ENCODE assay signal across 8 mouse cellular contexts in the genomic region with DNA sequence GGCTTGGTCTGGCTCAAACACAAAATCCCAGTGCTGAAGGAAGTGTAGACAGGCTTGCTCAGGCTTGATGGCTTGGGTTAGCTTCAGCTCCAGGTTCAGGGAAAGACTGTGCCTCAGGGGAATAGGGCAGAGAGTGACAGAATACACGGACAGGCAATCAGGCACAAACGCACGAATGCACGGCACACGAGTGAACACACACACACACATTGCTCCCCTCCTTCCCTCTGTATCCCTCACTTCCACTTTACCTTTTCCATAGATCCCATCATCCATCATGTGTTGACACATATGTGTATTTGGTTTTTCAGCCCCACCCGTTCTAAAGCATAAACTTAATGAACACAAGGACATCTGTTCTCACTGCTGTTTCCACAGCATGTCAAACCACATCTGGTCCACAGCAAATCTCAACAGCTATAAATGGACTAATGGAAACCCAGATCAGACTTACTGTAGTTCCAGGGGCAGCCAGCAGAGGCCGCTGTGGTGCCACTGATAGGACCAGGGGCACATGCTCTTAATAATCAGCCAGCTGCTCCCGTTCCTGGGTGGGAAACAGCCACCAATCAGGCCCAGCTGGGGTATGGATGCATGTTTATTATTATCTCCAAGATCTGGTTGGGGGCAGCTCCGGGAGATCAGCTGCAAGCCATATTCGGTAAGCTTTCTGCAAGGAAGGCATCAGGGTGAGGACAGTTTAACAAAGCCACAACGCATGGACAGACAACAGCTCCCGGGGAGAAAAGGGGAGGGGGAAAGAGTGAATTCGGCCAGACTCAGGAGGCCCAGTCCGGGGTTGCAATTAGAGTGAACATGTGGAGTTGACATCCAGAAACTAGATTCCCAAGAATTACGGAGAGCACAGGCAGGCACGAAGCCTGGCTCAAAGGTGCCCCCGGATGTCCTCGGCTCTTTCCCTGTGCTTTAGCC. TPM values are rescaled to one million over a fixed set of nuclear protein-coding genes. Genes with fewer than 3 reads are reported as not detected.
A peak's percentile ranks its signal among the peaks of the same experiment; 100 is the strongest.
DNase-seq lines count a peak whose midpoint lies in the region; ATAC-seq lines count a peak whose summit lies in the region.

No protein-coding gene starts in this region.

- no peak overlapping the region for H3K9ac ChIP-seq in heart, embryonic 15.5 days
- no peak overlapping the region for H3K9ac ChIP-seq in liver, embryonic 12.5 days
- H3K9ac ChIP-seq in neural tube, embryonic 11.5 days (ENCODE audit: low read length): peak overlapping the region; percentile 14; the same call in 1 of the 2 replicates
- H3K9ac ChIP-seq in stomach, embryonic 16.5 days (ENCODE audit: low read length): peak overlapping the region; percentile 51

- DNase-seq in CD4-positive helper T cell, adult 2 months (ENCODE audit: low read depth, low spot score): peak; percentile 73
- DNase-seq in c-Kit-negative CD71-positive TER-119-positive erythroid progenitor cells, embryonic 14.5 days (ENCODE audit: low read depth, low spot score): peak; percentile 65
- peak; percentile 91 for DNase-seq in forebrain, embryonic 10.5 days (ENCODE audit: extremely low spot score, low spot score)
- DNase-seq in kidney, postnatal 14 days: peak; percentile 81
- peak; percentile 93 for DNase-seq in neural tube, embryonic 11.5 days (ENCODE audit: low spot score)

- H3K36me3 ChIP-seq in forebrain, embryonic 10.5 days (replicated peaks): no peaks in the 10 kb centered on the region
- H3K36me3 ChIP-seq in heart, embryonic 15.5 days: no peaks in the 10 kb centered on the region
- no peaks in the 10 kb centered on the region for H3K36me3 ChIP-seq in liver, embryonic 12.5 days
- no peaks in the 10 kb centered on the region for H3K36me3 ChIP-seq in neural tube, embryonic 11.5 days (ENCODE audit: control insufficient read depth, insufficient read depth, low read length)
- no peaks in the 10 kb centered on the region for H3K36me3 ChIP-seq in stomach, embryonic 16.5 days (ENCODE audit: control insufficient read depth, insufficient read depth, low read length)

- no peak; the same call in 1 of the 2 replicates for ATAC-seq in heart, embryonic 15.5 days (replicated peaks; ENCODE audit: insufficient number of reproducible peaks, insufficient read depth, low FRiP score, low read depth)
- no peak for ATAC-seq in liver, embryonic 12.5 days
- peak; percentile 61 for ATAC-seq in neural tube, embryonic 11.5 days (ENCODE audit: insufficient read depth, low FRiP score, low TSS enrichment)
- peak; percentile 77; the same call in 1 of the 2 replicates for ATAC-seq in stomach, embryonic 16.5 days (ENCODE audit: insufficient read depth, low FRiP score)

- peaks cover 30% of the 10 kb centered on the region for H3K27me3 ChIP-seq in forebrain, embryonic 10.5 days (ENCODE audit: poor library complexity, severe bottlenecking)
- 0 out of 2 replicates have a peak, but pooled peaks cover 6% of the 10 kb centered on the region for H3K27me3 ChIP-seq in heart, embryonic 15.5 days
- H3K27me3 ChIP-seq in liver, embryonic 12.5 days (replicated peaks): peaks cover 10% of the 10 kb centered on the region; the same call in 1 of the 2 replicates
- no peaks in the 10 kb centered on the region for H3K27me3 ChIP-seq in neural tube, embryonic 11.5 days (ENCODE audit: control insufficient read depth, insufficient read depth, low read length)
- H3K27me3 ChIP-seq in stomach, embryonic 16.5 days (ENCODE audit: control insufficient read depth, insufficient read depth, low read length): no peaks in the 10 kb centered on the region

- peak overlapping the region; percentile 76 for H3K27ac ChIP-seq in forebrain, embryonic 10.5 days
- H3K27ac ChIP-seq in heart, embryonic 15.5 days: no peak overlapping the region
- H3K27ac ChIP-seq in liver, embryonic 12.5 days: no peak overlapping the region
- H3K27ac ChIP-seq in neural tube, embryonic 11.5 days (ENCODE audit: low read depth, low read length): no peak overlapping the region
- H3K27ac ChIP-seq in stomach, embryonic 16.5 days (ENCODE audit: low read length): peak overlapping the region; percentile 0; the same call in 1 of the 2 replicates

- peak overlapping the region; percentile 36 for H3K4me3 ChIP-seq in forebrain, embryonic 10.5 days
- H3K4me3 ChIP-seq in heart, embryonic 15.5 days: peak overlapping the region; percentile 5
- no peak overlapping the region for H3K4me3 ChIP-seq in liver, embryonic 12.5 days
- no peak overlapping the region for H3K4me3 ChIP-seq in neural tube, embryonic 11.5 days (ENCODE audit: low read depth, low read length)
- H3K4me3 ChIP-seq in stomach, embryonic 16.5 days (replicated peaks; ENCODE audit: low read length): no peak overlapping the region

- H3K4me1 ChIP-seq in forebrain, embryonic 10.5 days: peaks cover 44% of the 10 kb centered on the region
- peaks cover 4% of the 10 kb centered on the region; the same call in 1 of the 2 replicates for H3K4me1 ChIP-seq in heart, embryonic 15.5 days (replicated peaks)
- H3K4me1 ChIP-seq in liver, embryonic 12.5 days: no peaks in the 10 kb centered on the region
- peaks cover 12% of the 10 kb centered on the region; the same call in 1 of the 2 replicates for H3K4me1 ChIP-seq in neural tube, embryonic 11.5 days (ENCODE audit: control insufficient read depth, insufficient read depth, low read length)
- no peaks in the 10 kb centered on the region for H3K4me1 ChIP-seq in stomach, embryonic 16.5 days (ENCODE audit: control insufficient read depth, insufficient read depth, low read length)

- no peaks in the 10 kb centered on the region for H3K9me3 ChIP-seq in forebrain, embryonic 10.5 days
- no peaks in the 10 kb centered on the region for H3K9me3 ChIP-seq in heart, embryonic 15.5 days (replicated peaks)
- no peaks in the 10 kb centered on the region for H3K9me3 ChIP-seq in liver, embryonic 12.5 days (replicated peaks)
- no peaks in the 10 kb centered on the region for H3K9me3 ChIP-seq in neural tube, embryonic 11.5 days (ENCODE audit: control insufficient read depth, low read length)
- H3K9me3 ChIP-seq in stomach, embryonic 16.5 days (replicated peaks; ENCODE audit: control insufficient read depth, low read length): no peaks in the 10 kb centered on the region

- 34% methylated on average over 18 of the region's 18 CpGs for WGBS in forebrain, embryonic 10.5 days
- 34% methylated on average over 18 of the region's 18 CpGs for WGBS in heart, embryonic 15.5 days
- WGBS in liver, embryonic 12.5 days (ENCODE audit: insufficient replicate concordance): 40% methylated on average over 18 of the region's 18 CpGs
- 34% methylated on average over 18 of the region's 18 CpGs for WGBS in neural tube, embryonic 11.5 days
- 28% methylated on average over 18 of the region's 18 CpGs for WGBS in stomach, embryonic 16.5 days

- H3K4me2 ChIP-seq in heart, embryonic 15.5 days: peak overlapping the region; percentile 46
- H3K4me2 ChIP-seq in liver, embryonic 12.5 days: 0 out of 2 replicates have a peak overlapping the region, but pooled peaks have one; percentile 16
- H3K4me2 ChIP-seq in neural tube, embryonic 11.5 days (ENCODE audit: low read depth): peak overlapping the region; percentile 25
- peak overlapping the region; percentile 46 for H3K4me2 ChIP-seq in stomach, embryonic 16.5 days (ENCODE audit: low read depth, low read length)

RNA-seq across cellular contexts. Expression of a gene that starts 30.4 kb away (rescaled TPM):
- 42.8 and 52.6 TPM in 2 replicates for polyA plus RNA-seq in forebrain, embryonic 10.5 days (2016; fragmentation: Nextera tagmentation; extraction: Ambion mirVana)
- polyA plus RNA-seq in heart, embryonic 15.5 days (2015; fragmentation: Nextera tagmentation; extraction: Ambion mirVana): 25.9 and 28.8 TPM in 2 replicates
- polyA plus RNA-seq in liver, embryonic 12.5 days (2016; fragmentation: Nextera tagmentation; extraction: Ambion mirVana): 14.6 and 15.9 TPM in 2 replicates
- 56.4 and 58.0 TPM in 2 replicates for polyA plus RNA-seq in neural tube, embryonic 11.5 days (2014; fragmentation: Nextera tagmentation; extraction: Ambion mirVana)
- 37.9 and 39.0 TPM in 2 replicates for polyA plus RNA-seq in stomach, embryonic 16.5 days (2015; fragmentation: Nextera tagmentation; extraction: Ambion mirVana)

RNA-seq across cellular contexts. Expression of a gene that starts 30.5 kb away (rescaled TPM):
- 64.5 and 65.6 TPM in 2 replicates for polyA plus RNA-seq in forebrain, embryonic 10.5 days (2016; fragmentation: Nextera tagmentation; extraction: Ambion mirVana)
- 57.4 and 66.6 TPM in 2 replicates for polyA plus RNA-seq in heart, embryonic 15.5 days (2015; fragmentation: Nextera tagmentation; extraction: Ambion mirVana)
- 37.2 and 42.1 TPM in 2 replicates for polyA plus RNA-seq in liver, embryonic 12.5 days (2016; fragmentation: Nextera tagmentation; extraction: Ambion mirVana)
- 52.3 and 59.1 TPM in 2 replicates for polyA plus RNA-seq in neural tube, embryonic 11.5 days (2014; fragmentation: Nextera tagmentation; extraction: Ambion mirVana)
- 76.3 and 77.6 TPM in 2 replicates for polyA plus RNA-seq in stomach, embryonic 16.5 days (2015; fragmentation: Nextera tagmentation; extraction: Ambion mirVana)

Comparison
In these comparisons a context has a peak if more than half of its experiments do, and no peak if none do; other contexts are left out.
1. H3K27ac ChIP-seq: peak in forebrain, embryonic 10.5 days (single experiment) and stomach, embryonic 16.5 days (single experiment); none in heart, embryonic 15.5 days (single experiment), liver, embryonic 12.5 days (single experiment) and neural tube, embryonic 11.5 days (single experiment).
2. H3K4me3 ChIP-seq: peak in forebrain, embryonic 10.5 days (single experiment) and heart, embryonic 15.5 days (single experiment); none in liver, embryonic 12.5 days (single experiment), neural tube, embryonic 11.5 days (single experiment) and stomach, embryonic 16.5 days (single experiment).
3. ATAC-seq: peak in neural tube, embryonic 11.5 days (single experiment) and stomach, embryonic 16.5 days (single experiment); none in heart, embryonic 15.5 days (single experiment) and liver, embryonic 12.5 days (single experiment).
4. H3K9ac ChIP-seq: peak in neural tube, embryonic 11.5 days (single experiment) and stomach, embryonic 16.5 days (single experiment); none in heart, embryonic 15.5 days (single experiment) and liver, embryonic 12.5 days (single experiment).
5. Peak in every context shown above with its lines, with median percentiles within 50 percentile points of each other: DNase-seq and H3K4me2 ChIP-seq.